Mouse (Mus musculus) adrenal gland (tissue): Measurements from ENCODE around the gene Ric8a.
"Not testable (repeated sequence)": the region's sequence is repeated elsewhere in the genome, so short reads cannot be mapped to it uniquely, and the experiment has no call there.

Source experiments
- intact Hi-C: fragments of 180-260 bp; cut with DNase I; formaldehyde crosslinking; loops from one replicate; pipeline ENCODE4 v1.15.1; 2025

Ric8a gene

GRCm38 (mm10) chr7:140880865-140881515, 24.2 kb downstream of the Ric8a start:
- intact Hi-C loops: no loop called here

- intact Hi-C loops: no loop called here
Observed at GRCm38 (mm10) chr7:140881696-140882468, 25.1 kb downstream of the Ric8a start, which contains the start of the genes Psmd13 and Sirt3. TSS of gene Psmd13 (plus strand) at chr7:140881968. TSS of gene Sirt3 (minus strand) at chr7:140882309.

- intact Hi-C loops: no loop called here
Observed at GRCm38 (mm10) chr7:140882469-140882803, 25.7 kb downstream of the Ric8a start.

- intact Hi-C loops: not testable (repeated sequence)
Observed at GRCm38 (mm10) chr7:140890636-140891035, 33.9 kb downstream of the Ric8a start.

GRCm38 (mm10) chr7:140894031-140894430, 37.3 kb downstream of the Ric8a start:
- intact Hi-C loops: no loop called here

GRCm38 (mm10) chr7:140894611-140895010, 37.9 kb downstream of the Ric8a start:
- intact Hi-C loops: no loop called here

- intact Hi-C loops: no loop called here
Observed at GRCm38 (mm10) chr7:140897863-140898262, 41.1 kb downstream of the Ric8a start.

GRCm38 (mm10) chr7:140899121-140899520, 42.4 kb downstream of the Ric8a start:
- intact Hi-C loops: no loop called here

GRCm38 (mm10) chr7:140900220-140900619, 43.5 kb downstream of the Ric8a start, which contains the start of gene Cox8b:
TSS of gene Cox8b (minus strand) at chr7:140900446.
- intact Hi-C loops: no loop called here

GRCm38 (mm10) chr7:140902036-140902875, 45.5 kb downstream of the Ric8a start:
- intact Hi-C loops: no loop called here

- intact Hi-C loops: loop anchor here (1.0 kb wide), 1 partner anchor 59 kb away; no protein-coding TSS in a partner anchor
Observed at GRCm38 (mm10) chr7:140903212-140903611, 46.5 kb downstream of the Ric8a start.

GRCm38 (mm10) chr7:140905642-140906081, 48.9 kb downstream of the Ric8a start:
- intact Hi-C loops: loop anchor here (5.0 kb wide), 3 partner anchors 37 to 167 kb away; partner anchors contain the start of gene Pgghg

GRCm38 (mm10) chr7:140907131-140907530, 50.4 kb downstream of the Ric8a start:
- intact Hi-C loops: loop anchor here (5.0 kb wide), 3 partner anchors 35 to 165 kb away; partner anchors contain the start of gene Pgghg

- intact Hi-C loops: loop anchor here (5.0 kb wide), 3 partner anchors 35 to 165 kb away; partner anchors contain the start of gene Pgghg
Observed at GRCm38 (mm10) chr7:140907697-140908096, 50.9 kb downstream of the Ric8a start.

- intact Hi-C loops: loop anchor here (5.0 kb wide), 3 partner anchors 34 to 164 kb away; partner anchors contain the start of gene Pgghg
Observed at GRCm38 (mm10) chr7:140908181-140908580, 51.4 kb downstream of the Ric8a start.

- intact Hi-C loops: loop anchor here (1.0 to 5.0 kb wide), 4 partner anchors 34 to 164 kb away; partner anchors contain the start of gene Pgghg
Observed at GRCm38 (mm10) chr7:140908634-140909107, 51.9 kb downstream of the Ric8a start.

- intact Hi-C loops: no loop called here
Observed at GRCm38 (mm10) chr7:140912293-140912692, 55.5 kb downstream of the Ric8a start.

GRCm38 (mm10) chr7:140912846-140913482, 56.2 kb downstream of the Ric8a start:
- intact Hi-C loops: no loop called here
